Mouse (Mus musculus) thymus, postnatal 25 days (tissue): Measurements from ENCODE around the gene Zbtb3.
A peak's percentile ranks its signal among the peaks of the same experiment; 100 is the strongest.

ENCODE experiments used
- DNase-seq: peaks from one replicate; pipeline ENCODE4 v3.0.0; 2022

The Zbtb3 gene

DNA sequence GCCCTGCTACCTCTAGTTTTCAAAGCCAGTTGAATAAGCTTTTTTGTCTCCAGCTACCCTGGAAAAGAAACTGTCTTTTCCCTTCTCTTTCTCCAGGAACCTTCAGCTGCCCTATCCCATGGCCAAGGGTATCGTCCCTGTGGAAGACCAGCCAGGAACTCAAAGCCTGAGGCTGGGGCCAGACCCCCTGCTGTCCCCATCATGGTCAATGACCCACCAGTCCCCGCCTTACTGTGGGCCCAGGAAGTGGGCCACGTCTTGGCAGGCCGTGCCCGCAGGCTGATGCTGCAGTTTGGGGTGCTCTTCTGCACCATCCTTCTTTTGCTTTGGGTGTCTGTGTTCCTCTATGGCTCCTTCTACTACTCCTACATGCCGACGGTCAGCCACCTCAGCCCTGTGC lies 38.7 kb downstream of the Zbtb3 start:
- DNase-seq, result no peak

DNA sequence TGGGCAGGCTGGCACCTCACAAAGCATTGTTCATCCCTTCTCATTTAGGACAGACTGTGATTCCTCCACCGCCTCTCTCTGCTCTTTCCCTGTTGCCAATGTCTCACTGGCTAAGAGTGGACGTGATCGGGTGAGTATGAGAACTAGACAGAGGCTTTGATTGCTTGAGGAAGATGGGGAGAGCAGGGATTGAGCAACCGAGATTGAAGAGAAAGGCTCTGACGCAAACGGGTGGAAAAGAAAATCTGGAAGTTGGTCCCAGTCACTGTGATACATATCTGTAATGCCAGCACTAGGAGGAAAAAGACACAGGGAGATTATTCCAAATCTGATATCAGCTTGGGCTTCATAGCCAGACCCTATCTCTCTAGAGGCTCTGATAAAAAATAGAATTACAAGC lies 40.6 kb downstream of the Zbtb3 start:
- no peak for DNase-seq

DNA sequence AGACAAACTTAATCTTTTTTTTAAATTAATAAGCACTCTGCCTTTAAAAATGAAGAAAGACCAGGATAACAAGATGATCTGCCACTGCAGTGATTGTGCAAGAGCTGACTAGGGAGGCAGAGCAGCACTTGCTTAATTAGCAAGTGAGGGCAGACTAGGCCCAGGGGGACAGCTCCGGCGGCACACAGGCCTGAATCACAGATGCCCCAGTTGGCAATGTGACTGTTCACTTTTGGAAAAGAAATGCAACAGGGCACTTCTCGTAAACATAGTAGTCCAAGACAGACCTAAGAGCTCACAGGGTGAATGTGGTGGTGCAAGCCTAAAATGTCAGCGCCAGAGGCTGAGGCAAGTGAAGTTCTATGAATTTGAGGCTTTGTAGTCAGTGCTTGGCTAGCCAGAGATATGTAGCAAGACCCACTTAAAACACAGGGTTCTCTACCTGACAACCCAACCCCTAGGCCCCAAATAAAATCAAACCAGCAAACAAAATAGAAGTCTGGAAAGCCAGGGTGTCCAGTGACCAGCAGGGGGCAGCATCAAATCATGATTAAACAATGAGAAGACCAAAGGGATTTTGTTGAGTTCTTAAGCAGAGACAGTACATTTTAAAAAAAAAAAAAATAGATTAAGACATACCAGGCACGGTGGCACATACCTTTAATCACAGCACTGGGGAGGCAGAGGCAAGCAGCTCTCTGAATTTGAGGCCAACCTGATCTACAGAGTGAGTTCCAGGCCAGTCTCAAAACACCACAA lies 42.2 kb downstream of the Zbtb3 start:
- DNase-seq, result peak; percentile 76

DNA sequence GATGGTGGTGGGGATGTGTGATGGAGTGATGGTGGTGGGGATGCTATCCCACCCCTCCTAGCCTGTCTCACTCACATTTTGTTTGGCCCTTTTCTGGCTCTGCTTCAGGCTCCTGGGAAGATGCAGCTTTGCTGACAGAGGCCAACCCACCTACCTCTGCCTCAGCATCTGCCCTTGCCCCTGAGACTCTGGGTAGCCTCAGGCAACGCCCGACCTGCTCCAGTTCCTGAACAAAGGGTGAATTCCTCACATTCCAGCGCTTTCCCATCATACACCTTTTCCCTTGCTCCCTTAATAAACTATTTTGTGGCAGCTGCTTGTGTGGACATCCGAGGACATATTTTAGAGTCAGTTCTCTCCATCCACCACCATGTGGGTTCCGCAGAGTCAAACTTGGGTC lies 46.0 kb downstream of the Zbtb3 start:
- no peak for DNase-seq

DNA sequence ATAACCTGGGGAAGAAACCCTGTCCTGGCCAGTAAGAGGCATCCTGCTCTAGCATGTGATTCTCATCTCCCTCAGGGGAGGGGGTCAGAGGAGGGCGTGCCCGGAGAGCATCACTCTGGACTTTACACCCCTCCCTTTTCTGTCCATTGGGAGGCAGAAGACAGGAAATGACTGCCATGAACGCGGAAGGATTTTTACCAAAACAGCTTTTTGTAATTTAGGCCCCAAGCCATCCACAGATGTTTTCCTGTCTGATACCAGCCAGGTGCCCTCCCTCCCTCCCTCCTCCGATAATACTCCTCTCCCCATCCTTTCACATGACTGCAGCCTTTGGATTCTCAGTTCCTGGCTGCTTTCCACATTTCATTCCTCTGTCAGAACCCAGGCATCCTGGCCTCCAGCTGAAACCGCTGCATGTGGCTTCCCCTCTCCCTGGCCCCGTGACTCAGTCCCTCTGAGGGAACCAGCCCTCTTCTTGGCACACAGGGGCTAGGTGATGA lies 48.1 kb downstream of the Zbtb3 start, which contains the start of gene Lrrn4cl:
Gene Lrrn4cl, plus strand, starts transcription at position 367 of the 500 bp plus-strand sequence.
- DNase-seq, result no peak

DNA sequence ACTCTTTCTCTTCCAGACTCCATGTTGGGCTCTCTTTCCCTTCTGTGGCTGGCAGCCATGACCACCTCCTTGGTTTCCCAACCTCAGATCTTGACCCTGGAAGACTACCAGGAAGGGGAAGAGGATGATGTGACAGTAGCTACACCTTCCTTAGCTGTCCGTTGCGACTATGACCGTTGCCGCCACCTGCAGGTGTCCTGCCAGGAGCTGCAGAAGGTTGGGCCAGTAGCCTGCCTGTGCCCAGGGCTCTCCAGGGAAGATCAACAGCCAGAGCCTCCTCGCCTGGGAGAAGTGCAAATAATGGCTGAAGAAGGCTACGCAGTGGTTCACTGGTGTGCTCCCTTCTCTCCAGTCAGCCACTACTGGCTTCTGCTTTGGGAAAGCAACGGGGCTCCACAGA lies 49.3 kb downstream of the Zbtb3 start:
- DNase-seq, result no peak

DNA sequence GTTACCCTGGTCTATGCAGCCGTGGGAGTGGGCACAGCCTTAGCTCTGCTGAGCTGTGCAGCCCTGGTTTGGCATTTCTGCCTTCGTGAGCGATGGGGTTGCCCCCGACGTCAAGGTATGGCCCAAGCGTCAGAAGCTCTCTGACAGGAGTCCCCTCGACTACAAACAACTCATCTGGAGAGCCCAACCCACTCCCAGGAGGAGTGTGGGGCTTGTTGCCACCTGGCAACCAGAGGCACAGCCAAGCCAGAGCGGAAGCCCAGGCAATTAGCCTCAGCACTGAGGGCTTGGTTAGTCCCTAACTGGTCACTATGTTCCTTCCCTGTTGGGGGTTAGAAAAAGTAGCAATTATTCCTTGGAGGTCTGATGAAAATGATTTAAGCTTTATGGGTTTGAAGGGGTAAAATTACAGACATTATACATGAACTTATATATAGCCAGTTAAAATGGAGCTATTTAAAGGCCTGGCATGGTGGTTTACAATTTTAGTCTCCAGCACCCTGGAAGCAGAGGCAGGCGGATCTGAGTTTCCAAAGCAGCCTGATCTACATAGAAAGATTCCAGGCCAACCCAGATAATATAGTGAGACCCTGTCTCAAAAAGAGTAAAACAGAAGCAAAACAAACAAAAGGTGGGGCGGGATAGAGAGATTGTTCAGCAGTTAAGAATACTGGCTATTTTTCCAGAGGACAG lies 50.0 kb downstream of the Zbtb3 start:
- no peak for DNase-seq

DNA sequence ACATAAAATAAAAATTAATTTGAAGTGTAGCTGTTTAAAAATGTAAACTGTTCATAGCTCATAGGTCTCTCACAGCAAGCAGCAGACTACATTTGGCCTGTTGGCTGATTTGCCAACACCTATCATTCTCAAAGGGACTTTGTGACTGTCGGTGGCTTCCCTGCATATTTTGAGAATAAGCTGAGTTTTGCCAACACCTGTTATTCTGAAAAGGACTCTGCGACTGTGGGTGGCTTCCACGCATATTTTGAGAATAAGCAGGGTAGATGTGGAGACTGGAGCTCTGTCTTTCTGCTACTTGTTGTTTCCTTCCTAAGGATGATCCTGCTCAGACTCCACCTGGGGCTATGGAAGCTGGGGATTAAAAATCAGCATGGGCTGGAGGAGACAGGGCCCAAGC lies 50.8 kb downstream of the Zbtb3 start:
- DNase-seq, result no peak
